Mouse (Mus musculus) lung, adult 2 months (tissue): ENCODE results near the gene Llph.

Experiments used
- CTCF ChIP-seq: fragments of 200-500 bp; IDR thresholded peaks from 2 replicates; pipeline ENCODE4 v1.5.1; 2011; ENCODE audit warnings: mild to moderate bottlenecking, low read length, control low read depth; ENCODE audit not compliant: insufficient read depth
- POLR2A ChIP-seq: fragments of 200-500 bp; IDR thresholded peaks from 2 replicates; pipeline ENCODE4 v1.6.1; 2011; ENCODE audit warnings: low read depth, mild to moderate bottlenecking, control low read depth, low read length, borderline replicate concordance; ENCODE audit errors: extremely low read depth

GRCm38 (mm10) chr10:120201961-120202402, 24.9 kb upstream of the Llph start, which contains the start of gene Irak3:
- TF ChIP-seq POLR2A (no peak), CTCF (peak; percentile 96)
